Mouse (Mus musculus) small intestine, adult 2 months (tissue): ENCODE results near the gene Abtb2.

ENCODE experiments used
- CTCF ChIP-seq: fragments of 200-500 bp; IDR thresholded peaks from 2 replicates; pipeline ENCODE4 v1.5.1; 2012; ENCODE audit warnings: low read depth, mild to moderate bottlenecking, control low read depth, inconsistent platforms, low read length, moderate library complexity, mixed read lengths; ENCODE audit not compliant: insufficient replicate concordance, insufficient read length; ENCODE audit errors: extremely low read depth
- POLR2A ChIP-seq: fragments of 200-500 bp; IDR thresholded peaks from 2 replicates; pipeline ENCODE4 v1.6.1; 2012; ENCODE audit warnings: low read depth, mild to moderate bottlenecking, control low read depth, inconsistent platforms, low read length, moderate library complexity

DNA sequence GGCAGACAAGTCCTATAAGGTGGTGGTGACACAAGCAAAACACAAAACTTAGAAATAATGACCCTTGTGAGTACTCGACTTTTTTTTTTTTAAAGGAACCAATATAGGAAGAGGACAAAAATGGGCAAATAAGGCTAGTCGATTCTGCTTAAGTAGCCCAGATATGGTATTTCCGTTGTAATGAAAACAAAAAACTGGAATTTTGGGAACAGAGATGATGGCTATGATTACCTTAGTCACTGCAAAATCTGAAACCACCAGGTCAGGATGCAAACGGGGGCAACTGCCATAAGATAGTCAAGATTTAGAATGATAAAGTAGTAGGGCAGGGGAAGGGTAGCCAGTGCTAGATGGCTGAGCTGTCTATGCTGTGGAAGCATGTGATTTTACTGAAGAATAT is 195.9 kb downstream of the Abtb2 start:
- TF ChIP-seq CTCF = no peak
- no peak for TF ChIP-seq POLR2A
